Mouse (Mus musculus): ENCODE data around the gene 4921507P07Rik. TPM values are rescaled to one million over a fixed set of nuclear protein-coding genes. Genes with fewer than 3 reads are reported as not detected.

4921507P07Rik gene
- polyA plus RNA-seq, 1 experiment from 2014 or later = 1.3 TPM

GRCm38 (mm10) chr6:50527416-50527815 is 69.0 kb downstream of the 4921507P07Rik start:
- Histone ChIP-seq H3K9ac (ENCODE audit: low read length) (no peak overlapping the region), H3K36me3 (ENCODE audit: control insufficient read depth, insufficient read depth, low read length) (no peaks in the 10 kb centered on the region), H3K27me3 (replicated peaks; ENCODE audit: control insufficient read depth, insufficient read depth, low read length) (no peaks in the 10 kb centered on the region), H3K4me1 (ENCODE audit: control insufficient read depth, insufficient read depth, low read length) (no peaks in the 10 kb centered on the region), H3K4me2 (ENCODE audit: low read length) (no peak overlapping the region), H3K9me3 (replicated peaks; ENCODE audit: control insufficient read depth, low read length) (no peaks in the 10 kb centered on the region), H3K27ac (ENCODE audit: low read depth, low read length) (no peak overlapping the region), H3K4me3 (ENCODE audit: low read depth, low read length) (no peak overlapping the region)
- DNase-seq (ENCODE audit: low spot score) (no peak), ATAC-seq (no peak)
- WGBS = 59% methylated on average over 9 of the region's 9 CpGs

GRCm38 (mm10) chr6:50526597-50527024 is 69.8 kb downstream of the 4921507P07Rik start:
- Histone ChIP-seq H3K36me3 (ENCODE audit: control insufficient read depth, insufficient read depth, low read length) (no peaks in the 10 kb centered on the region), H3K9me3 (replicated peaks; ENCODE audit: control insufficient read depth, low read length) (no peaks in the 10 kb centered on the region), H3K4me3 (ENCODE audit: low read depth, low read length) (no peak overlapping the region), H3K4me2 (ENCODE audit: low read length) (no peak overlapping the region), H3K4me1 (ENCODE audit: control insufficient read depth, insufficient read depth, low read length) (no peaks in the 10 kb centered on the region), H3K9ac (ENCODE audit: low read length) (no peak overlapping the region), H3K27me3 (replicated peaks; ENCODE audit: control insufficient read depth, insufficient read depth, low read length) (no peaks in the 10 kb centered on the region), H3K27ac (ENCODE audit: low read depth, low read length) (no peak overlapping the region)
- ATAC-seq (no peak), DNase-seq (ENCODE audit: low spot score) (peak; percentile 84)
- WGBS = 23% methylated on average over 7 of the region's 7 CpGs

- H3K9me3 ChIP-seq (replicated peaks; ENCODE audit: control insufficient read depth, low read length) = no peaks in the 10 kb centered on the region
- ATAC-seq (no peak), DNase-seq (ENCODE audit: low spot score) (no peak)
- 43% methylated on average over 8 of the region's 8 CpGs for WGBS
- no peaks in the 10 kb centered on the region for H3K4me1 ChIP-seq (ENCODE audit: control insufficient read depth, insufficient read depth, low read length)
- H3K4me2 ChIP-seq (ENCODE audit: low read length) = no peak overlapping the region
- H3K36me3 ChIP-seq (ENCODE audit: control insufficient read depth, insufficient read depth, low read length) = no peaks in the 10 kb centered on the region
- H3K4me3 ChIP-seq (ENCODE audit: low read depth, low read length) = no peak overlapping the region
- H3K27ac ChIP-seq (ENCODE audit: low read depth, low read length) = no peak overlapping the region
- H3K9ac ChIP-seq (ENCODE audit: low read length) = no peak overlapping the region
- H3K27me3 ChIP-seq (replicated peaks; ENCODE audit: control insufficient read depth, insufficient read depth, low read length) = no peaks in the 10 kb centered on the region
Measured at GRCm38 (mm10) chr6:50525846-50526245, 70.6 kb downstream of the 4921507P07Rik start.

GRCm38 (mm10) chr6:50524261-50524896 is 72.1 kb downstream of the 4921507P07Rik start:
- no peak overlapping the region for H3K27ac ChIP-seq (ENCODE audit: low read depth, low read length)
- no peaks in the 10 kb centered on the region for H3K27me3 ChIP-seq (replicated peaks; ENCODE audit: control insufficient read depth, insufficient read depth, low read length)
- DNase-seq (ENCODE audit: low spot score) = no peak
- H3K4me1 ChIP-seq (ENCODE audit: control insufficient read depth, insufficient read depth, low read length) = no peaks in the 10 kb centered on the region
- no peaks in the 10 kb centered on the region for H3K9me3 ChIP-seq (replicated peaks; ENCODE audit: control insufficient read depth, low read length)
- ATAC-seq = no peak
- H3K4me2 ChIP-seq (ENCODE audit: low read length) = no peak overlapping the region
- H3K36me3 ChIP-seq (ENCODE audit: control insufficient read depth, insufficient read depth, low read length) = no peaks in the 10 kb centered on the region
- WGBS = 76% methylated on average over 10 of the region's 10 CpGs
- no peak overlapping the region for H3K9ac ChIP-seq (ENCODE audit: low read length)
- no peak overlapping the region for H3K4me3 ChIP-seq (ENCODE audit: low read depth, low read length)

Small RNAs within 50 kb of the gene (microRNA-seq; reads per million reads assigned to microRNA genes)
- not detected for gene Mir6371

Other genes starting within 250 kb of the 4921507P07Rik start
- 2.8 and 3.5 TPM in 2 replicates for gene Osbpl3, start 140.4 kb downstream of the 4921507P07Rik start, polyA plus RNA-seq (2014; fragmentation: Nextera tagmentation; extraction: Ambion mirVana)
- gene Cycs, start 30.1 kb downstream of the 4921507P07Rik start, polyA plus RNA-seq (2014; fragmentation: Nextera tagmentation; extraction: Ambion mirVana) = 65.1 and 70.5 TPM in 2 replicates
- 0.74 TPM in 2 replicates for gene Npvf, start 57.8 kb upstream of the 4921507P07Rik start, polyA plus RNA-seq (2014; fragmentation: Nextera tagmentation; extraction: Ambion mirVana)

Measured in forebrain, embryonic 14.5 days (tissue).